Mouse (Mus musculus) stomach, postnatal 0 days (tissue): ENCODE measurements at regions not wholly inside any gene's neighbourhood (a gene's known extent, or its start where the extent isn't known, plus 50 kb on each side); places are given as distances from the start of the nearest gene placed in this dataset.

Experiments
- CTCF ChIP-seq: IDR thresholded peaks from 2 replicates; pipeline ENCODE4 v1.5.1; 2016; ENCODE audit warnings: antibody characterized with exemption, low read depth, mild to moderate bottlenecking, moderate library complexity
- EP300 ChIP-seq: optimal IDR thresholded peaks from 2 replicates; pipeline ENCODE3; 2016; ENCODE audit warnings: antibody characterized with exemption

GRCm38 (mm10) chr1:152140175-152140574 lies 50.2 kb upstream of the 1700025G04Rik start:
- TF ChIP-seq CTCF (no peak), EP300 (no peak)
